Mouse (Mus musculus): ENCODE measurements around the gene Trappc6a. TPM values are rescaled to one million over a fixed set of nuclear protein-coding genes. Genes with fewer than 3 reads are reported as not detected.
"Not testable (repeated sequence)": the region's sequence is repeated elsewhere in the genome, so short reads cannot be mapped to it uniquely, and the experiment has no call there.

Trappc6a gene
- total RNA-seq, 4 experiments from 2014 or later, result 77.7 to 107 (median 90.3) TPM

DNA sequence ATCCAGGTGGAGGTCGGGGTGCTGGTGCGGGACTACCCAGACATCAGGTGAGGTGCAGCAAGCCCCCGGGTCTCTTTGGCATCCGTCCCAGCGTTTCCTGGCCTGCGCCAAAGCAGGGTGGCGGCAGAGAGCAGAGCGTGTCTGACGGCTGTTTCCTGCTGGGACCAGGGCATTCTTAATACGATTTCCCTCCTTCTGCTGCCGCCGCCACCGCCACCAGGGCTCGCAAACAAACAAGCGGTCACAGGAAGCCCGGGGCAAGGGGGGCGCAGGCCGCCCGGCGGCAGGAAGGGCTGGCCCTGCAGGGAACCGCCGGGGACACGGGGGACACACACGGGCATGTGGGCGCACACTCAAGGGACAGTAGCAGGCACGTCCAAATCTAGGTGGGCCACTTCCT is 16.5 kb upstream of the Trappc6a start:
- peak; percentile 64 for DNase-seq

DNA sequence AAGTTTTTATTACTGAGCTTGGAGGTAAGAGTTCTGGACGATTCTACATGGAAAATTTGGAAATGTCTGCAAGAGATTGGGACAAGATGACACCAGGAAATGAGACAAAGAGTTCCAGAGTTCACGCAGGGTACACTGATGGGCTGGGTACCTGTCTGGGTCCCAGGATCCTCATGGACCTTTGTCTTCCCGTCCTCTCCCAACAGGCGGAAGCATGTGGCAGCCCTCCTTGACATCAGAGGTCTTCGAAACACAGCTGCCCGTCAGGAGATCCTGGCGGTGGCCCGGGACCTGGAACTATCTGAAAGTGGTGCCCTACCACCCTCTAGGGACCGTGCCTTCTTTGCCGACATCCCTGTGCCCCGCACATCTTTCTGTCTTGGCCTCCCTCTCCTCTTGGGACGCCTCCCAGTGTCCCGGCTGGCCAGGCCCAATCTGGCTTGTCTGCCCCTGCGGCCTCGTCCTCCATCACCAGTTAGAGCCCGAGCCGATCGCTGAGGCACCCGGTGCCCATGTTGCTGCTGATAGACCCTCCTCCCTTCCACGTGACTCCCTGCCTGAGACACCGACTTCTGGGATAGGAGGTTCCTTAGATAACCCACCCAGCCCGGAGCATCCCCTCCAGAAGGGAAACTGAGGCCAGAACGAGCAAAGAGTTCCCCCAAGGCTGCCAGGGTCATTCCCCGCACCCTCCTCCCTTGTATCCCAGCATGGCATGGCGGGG is 13.3 kb upstream of the Trappc6a start:
- no peak for DNase-seq

DNA sequence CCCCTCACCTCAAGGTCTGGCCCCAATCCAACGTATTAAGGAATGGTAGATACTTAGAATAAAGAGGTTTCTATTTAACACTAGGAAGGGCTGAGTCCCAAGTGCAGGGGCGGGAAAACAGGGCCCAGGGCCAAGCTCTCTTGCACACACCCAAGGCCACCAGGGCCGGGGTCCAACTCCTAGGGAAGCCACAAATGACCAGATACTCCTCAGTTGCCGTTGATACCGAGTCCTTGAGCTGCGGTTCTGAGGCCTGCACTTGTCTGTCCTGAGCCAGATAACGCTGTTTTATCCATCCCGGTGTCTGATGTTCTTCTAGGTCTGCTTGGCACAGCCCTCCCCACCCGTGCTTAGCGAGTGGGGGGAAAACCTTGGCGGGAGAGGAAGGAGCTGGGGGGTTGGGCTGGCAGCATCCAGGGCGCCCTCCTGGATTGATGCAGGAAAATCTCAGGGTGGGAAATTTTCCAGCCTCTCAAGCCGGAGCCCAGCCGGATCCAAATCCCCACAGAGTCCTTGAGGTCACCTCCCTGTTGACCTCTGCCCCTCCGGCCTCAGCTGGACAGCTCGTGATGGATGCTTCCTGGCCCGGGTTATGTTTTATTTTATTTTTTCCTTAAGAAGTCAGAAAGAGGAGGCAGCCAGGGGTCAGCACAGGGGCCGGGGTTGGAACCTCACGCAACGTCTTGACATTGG is 12.5 kb upstream of the Trappc6a start:
- peak; percentile 85 for DNase-seq

DNA sequence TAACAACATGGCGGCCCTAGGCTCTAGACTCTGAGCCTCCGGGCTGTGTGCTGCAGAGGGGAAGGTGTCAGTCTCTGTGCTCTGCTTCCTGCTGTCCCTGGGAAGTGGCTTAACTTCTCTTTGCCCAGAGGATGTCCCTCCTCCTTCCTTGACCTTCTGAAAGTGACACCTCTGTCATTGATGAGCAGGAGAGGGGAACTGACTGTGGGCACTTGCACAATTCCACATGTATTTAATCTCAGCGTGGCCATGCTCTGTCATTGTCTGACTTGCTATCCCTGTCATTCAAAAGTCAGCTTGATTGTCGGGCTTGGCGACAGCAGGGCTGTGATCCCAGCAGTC is 12.0 kb upstream of the Trappc6a start:
- no peak for DNase-seq

DNA sequence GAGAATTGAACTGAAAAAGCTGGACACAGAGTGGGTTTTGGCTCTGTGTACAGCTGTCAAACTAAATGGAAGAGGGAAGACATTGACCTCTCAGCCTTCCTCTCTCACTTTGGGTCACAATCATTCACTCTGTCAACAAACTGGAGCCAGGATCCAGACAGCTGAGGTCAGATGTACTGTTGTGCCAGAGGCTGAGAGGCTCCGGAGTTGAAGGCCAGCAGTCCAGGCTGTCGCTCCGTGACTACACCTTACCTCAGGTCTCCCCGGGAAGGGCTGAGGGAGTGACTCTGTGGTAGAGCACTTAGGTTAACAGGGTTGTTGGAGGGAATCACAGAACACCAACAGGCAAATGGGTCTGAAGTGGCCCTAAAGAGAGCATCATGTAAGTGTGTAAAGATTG is 9.9 kb upstream of the Trappc6a start:
- DNase-seq, result peak; percentile 76

DNA sequence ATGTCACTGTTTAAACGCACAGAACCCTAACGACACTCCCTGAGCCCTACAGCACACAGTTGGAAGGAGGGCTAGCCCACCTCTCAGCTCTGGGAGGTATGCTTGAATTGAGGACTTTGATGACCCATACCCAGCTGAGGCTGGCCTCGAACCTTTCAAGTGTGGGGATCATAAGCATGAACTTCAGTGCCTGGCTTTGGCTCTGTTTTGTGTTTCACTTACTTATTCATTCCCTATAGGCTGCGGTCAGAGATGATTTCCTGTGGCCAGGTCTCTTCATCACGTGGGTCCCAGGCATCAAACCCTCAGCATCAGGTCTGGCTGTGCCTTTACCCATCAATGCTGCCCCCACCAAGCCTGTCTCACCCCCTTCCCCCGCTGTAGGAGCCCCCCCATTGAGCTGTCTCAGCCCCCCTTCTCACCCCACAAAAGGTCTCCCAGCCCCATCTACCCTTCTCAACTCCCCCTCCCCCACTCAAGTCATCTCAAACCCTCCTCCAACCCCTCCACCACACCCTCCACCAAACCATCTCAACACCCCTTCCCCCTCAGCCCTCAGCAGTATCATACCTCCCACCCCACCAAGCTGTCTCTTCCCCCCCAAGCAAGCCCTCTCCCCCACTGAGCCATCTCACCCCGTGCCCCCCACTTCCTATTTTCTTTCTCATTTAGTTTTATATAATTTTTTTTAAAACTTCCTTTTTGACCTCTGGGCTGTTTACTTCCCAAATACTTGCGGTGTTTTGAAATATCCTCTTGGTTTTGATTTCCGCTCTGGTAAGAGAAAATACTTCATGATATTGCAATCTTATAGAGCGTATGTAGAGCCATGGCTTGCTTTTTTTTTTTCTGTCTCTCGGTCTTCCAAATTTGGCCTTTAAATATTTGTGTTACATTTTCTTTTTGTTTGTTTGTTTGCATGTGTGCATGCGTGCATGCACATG is 7.5 kb upstream of the Trappc6a start:
- DNase-seq, result no peak

DNA sequence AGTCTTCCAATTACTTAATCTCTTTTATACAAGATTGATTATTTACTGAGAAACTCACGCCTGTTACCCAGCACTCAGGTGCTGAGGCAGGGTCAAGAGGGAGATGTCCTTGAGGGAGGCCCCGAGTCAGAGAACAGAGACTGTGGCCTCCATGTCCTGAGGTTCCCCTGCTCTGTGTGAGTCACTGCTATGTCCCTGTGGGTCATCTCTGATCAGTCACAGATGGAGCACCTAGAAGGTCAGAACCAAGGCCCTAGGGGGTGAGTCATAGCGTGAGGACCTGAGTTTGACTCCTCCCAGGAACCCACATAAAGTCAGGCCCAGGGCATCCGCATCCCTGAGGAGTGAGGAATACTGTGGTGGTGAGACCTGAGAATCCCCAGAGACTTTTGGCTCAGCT is 6.5 kb upstream of the Trappc6a start:
- DNase-seq, result peak; percentile 91

DNA sequence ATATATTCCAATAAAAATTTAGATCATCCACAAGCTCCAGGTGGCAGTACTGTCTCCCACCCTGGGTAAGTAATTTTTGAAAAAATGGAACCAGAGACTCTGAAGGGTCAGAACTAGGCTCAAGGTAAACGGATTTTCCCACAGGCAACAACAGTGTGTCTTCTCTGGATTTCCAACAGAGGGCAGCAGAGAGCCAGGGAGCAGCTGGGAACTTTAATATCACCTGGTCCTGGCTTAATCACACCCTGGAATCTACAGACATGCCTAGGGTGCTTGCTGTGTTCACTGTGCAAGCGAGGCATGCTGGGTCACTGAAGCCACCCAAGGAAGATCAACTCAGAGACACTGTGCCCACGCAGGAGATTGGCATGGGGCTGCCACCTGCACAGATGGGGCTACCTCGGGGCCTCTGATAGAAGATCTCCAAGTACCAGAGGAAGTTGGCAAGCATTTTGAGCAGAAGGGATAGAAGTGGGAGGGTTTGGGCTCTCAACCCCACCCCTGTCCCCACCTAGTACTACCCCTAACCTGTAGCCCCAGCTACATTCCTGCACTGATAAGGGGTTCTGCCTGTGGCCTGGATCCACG is 4.6 kb upstream of the Trappc6a start:
- no peak for DNase-seq

DNA sequence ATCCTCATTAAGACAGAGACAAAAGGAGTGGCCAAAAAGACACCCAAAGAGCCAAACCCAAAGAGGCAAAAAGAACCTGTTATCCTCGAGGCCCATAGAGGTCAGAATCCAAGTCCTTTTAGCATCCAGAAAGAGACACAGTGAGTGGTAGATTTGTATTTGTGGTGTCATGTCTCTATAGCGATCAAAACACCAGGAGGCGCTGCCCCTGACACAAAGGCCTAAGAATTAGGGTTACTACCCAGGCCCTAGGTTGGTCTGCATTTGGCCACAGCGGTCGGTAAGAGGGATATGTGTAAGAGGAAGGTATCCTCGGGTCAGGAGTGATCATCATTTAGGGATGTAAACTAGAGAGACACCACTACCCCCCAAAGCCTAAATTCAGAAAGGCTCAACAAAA is 1.9 kb upstream of the Trappc6a start:
- DNase-seq, result no peak

DNA sequence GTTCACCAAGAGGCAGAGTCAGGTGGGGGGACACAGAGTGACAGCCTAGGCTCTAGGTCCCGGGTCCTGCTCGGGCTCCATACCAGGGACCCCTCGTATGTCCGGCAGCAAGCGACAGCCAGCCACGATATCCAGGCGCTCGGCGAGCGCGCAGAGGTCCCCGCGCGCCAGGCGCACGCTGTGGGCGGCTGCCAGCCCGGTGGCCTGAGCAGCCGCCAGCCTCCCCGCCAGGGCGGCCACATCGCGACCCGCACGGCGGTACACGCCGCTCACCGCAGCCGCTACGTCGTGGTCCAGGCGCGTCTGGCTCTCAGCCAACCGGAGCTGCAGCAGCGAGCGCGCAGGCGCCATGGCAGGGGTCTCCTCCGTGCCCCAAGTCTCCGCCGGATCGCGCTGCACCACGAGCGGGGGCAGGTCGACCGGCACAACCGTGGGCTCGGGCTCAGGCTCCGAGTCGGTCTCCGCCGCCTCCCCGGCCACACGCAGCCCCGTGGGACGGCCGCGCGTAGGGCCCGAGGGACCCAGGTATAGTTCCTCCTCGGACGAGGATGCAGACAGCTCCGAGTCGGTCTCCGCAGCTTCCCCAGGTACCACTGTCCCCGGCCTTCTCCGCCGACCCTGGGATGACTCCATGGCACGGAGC is 1.1 kb upstream of the Trappc6a start:
- DNase-seq, result no peak

DNA sequence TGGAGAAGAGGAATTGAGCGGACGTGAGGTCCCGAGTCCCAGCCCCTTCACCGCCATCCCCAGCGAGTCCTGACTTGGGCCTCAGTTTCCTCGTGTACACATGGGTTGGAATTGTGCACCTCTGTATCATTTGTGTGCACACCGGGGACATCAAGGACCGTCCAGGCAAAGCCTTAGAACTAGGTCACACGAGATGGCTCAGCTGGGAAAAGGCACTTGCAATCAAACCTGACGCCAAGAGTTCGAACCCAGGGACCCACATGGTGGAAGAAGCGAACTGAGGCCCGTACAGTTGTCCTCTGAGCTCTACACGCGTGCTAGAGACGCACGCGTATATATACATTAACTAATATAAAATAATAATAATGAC is 598 bp upstream of the Trappc6a start:
- DNase-seq, result no peak

DNA sequence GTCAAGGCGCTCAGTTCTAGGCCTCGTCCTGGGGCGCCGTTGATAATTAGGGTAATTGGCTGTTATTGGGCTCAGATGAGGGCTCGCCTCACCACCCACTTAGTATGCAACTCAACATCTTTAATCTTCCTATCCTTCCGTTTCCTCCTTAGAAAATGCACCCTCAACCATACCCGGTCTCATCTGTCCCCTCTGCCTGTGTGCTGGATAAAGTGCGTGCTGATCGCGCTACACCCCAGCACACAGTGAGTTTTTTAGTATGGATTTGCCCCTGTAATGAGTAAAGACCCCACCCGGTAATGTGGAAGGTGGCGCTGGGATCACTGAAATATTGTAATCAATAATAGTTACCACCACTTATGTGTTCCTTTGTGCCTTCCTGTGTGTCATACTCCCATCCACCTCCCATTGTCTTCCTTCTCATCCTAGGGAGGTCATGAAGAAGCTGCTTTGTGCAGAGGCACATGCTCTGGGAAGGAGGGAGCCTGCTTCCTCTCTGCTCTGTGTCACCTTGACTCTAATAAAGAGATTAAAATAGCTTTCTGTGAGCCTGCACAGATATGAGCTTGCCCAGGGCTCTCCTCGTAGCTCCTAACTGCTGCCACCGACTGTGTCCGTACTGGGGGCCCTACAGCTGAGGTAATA is 851 bp downstream of the Trappc6a start:
- no peak for DNase-seq

DNA sequence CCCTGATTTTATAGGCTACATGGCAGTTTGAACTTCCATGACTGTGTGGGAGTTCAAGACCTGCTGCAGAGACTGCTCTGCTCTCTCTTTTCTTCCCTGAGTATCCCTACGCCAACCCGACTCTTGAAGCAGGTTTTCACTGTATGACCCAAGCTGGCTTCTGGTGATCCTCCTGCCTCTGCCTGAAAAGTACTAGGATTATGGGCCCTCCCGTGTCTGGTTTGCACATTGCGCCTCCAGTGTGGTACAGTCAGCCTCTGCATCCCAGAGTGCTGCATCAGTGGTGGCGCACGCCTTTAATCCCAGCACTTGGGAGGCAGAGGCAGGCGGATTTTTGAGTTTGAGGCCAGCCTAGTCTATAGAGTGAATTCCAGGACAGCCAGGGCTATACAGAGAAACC is 1.6 kb downstream of the Trappc6a start:
- no peak for DNase-seq

DNA sequence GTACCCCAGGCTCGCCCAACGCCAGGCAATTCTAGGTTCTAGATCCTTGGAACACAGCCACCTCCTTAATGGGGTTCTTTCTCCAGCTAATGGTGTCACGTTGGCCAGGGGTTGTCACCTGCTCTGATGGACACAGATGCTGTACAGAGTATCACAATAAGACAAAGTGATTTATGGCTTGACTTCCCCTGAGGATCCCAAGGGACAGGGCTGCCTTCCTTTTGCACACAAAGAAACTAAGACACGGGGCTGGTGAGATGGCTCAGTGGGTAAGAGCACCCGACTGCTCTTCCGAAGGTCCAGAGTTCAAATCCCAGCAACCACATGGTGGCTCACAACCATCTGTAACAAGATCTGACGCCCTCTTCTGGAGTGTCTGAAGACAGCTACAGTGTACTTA is 3.7 kb downstream of the Trappc6a start:
- not testable (repeated sequence) for DNase-seq

DNA sequence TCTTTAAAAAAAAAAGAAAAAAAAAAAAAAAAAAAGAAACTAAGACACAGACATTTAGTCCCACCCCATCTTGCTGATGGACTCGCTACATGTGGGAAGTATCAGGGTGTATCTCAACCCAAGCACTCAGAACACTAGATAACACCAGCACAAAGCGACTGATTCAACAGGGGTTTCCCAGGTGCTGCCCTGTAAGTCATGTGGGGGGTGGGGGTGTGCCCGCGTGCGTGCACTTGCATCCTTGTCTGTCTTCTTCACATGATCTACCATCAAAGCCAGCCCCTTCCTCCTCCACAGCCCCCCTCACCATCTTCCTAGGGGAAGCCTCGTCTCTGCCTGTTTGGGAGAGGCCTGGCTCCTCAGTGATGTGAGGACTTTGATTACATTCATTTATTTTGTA is 4.2 kb downstream of the Trappc6a start:
- no peak for DNase-seq

DNA sequence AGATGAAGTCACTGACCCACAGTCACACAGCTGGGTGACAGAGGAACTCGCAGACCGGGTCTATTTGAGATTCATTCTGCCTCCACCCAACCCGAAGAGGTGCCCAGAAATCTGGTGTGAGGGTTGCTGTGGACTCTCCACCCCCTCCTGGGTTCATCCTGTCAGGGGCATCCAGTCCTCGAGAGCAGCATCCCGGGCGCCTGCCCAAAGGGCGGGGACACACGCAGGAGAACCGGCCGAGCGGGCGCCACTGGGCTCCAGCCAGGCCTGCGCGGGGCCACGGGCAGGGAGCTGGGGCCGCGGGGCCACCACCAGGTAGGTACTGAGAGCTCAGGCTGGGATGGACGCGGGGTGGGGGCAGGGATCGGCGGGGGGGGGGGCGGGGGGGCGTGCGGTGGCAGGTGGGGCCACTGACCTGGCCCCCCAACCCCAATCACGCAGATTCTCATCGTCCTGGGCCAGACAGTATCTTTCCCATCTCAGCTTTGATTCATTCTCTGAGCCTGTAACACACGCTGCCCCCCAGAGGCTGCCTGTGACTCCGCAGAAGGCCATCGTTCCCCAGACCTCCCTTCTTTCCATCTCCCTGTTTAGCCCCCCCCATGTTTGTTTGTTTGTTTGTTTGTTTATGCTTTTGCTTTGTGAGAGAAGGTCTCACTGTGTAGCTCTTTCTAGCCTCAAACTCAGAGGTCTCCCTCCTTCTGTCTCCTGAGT is 9.6 kb downstream of the Trappc6a start, which contains the start of gene Nkpd1:
Gene Nkpd1, plus strand, starts transcription at position 187 of the 714 bp plus-strand sequence.
- DNase-seq, result no peak

DNA sequence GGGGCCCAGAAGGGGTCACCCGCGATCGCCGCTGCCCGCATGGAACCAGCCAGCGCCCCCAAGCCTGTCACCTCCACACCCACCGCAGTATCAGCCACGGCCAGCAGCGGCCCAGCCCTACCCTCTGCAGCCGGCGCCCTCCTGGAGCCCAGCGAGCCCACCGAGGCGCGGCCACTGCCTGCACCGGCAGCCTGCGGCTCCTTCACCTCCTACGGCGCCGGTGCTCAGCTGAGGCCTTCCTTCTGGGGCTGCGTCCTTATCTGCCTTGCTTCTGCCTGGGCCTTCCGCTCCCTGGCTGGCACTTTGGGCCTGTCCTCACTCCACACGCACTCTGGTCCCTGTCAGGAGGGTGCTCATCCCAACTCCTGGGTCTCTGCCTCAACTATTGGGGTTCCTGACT is 11.8 kb downstream of the Trappc6a start:
- no peak for DNase-seq

DNA sequence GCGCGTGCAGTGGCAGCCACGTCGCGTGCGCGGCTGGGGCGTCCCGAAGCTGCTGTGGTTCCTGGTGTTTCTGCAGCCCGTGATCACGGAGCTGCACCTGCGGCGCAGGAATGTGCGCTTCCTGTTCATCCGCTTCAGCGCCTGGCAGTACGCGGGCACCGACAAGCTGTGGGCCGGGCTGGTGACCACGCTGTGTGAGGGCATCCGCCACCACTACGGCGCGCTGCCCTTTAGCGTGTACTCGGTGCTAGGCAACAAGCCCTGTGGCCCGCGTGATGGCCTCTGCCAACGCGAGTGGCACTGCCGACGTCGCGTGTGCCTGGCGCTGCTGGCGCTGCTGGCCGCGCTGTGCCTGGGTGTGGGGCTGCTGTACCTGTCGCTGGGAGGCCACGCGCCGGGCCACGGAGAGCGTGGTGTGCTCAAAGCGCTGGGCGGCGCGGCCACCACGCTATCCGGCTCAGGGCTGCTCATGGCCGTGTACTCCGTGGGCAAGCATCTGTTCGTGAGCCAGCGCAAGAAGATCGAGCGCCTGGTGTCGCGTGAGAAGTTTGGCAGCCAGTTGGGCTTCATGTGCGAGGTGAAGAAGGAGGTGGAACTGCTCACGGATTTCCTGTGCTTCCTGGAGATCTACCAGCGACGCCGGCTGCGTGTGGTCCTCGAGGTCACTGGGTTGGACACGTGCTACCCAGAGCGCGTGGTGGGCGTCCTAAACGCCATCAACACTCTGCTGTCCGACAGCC is 15.0 kb downstream of the Trappc6a start:
- no peak for DNase-seq

DNA sequence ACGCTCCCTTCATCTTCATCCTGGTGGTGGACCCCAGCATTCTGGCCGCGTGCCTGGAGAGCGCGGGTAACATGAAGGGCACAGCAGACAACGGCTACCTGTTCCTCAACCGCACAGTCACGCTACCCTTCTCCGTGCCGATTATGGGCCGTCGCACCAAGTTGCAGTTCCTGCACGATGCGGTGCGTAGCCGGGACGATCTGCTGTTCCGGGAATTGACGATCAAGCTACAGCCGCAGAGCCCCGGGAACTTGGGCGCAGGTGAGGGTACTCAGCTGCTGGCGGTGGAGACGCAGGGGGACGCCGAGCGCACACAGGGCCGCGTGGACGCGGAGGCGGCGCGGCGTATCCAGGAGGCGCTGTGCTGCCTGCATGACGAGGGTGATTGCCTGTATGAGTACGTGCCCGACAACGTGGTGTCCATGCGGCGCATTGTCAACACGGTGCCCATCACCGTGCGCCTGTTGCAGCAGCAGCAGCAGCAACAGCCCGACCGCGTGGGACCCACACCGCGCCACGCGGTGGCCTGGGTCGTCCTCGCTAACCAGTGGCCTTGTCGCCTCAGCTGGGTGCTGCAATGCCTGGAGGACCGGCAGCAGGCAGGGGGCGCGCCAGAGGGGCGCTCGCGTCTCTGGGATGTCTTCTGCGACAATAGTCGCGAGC is 15.7 kb downstream of the Trappc6a start:
- no peak for DNase-seq

Data from adrenal gland, adult 8-10 months (tissue).